Mouse (Mus musculus): ENCODE measurements at regions not wholly inside any gene's neighbourhood (a gene's known extent, or its start where the extent isn't known, plus 50 kb on each side); places are given as distances from the start of the nearest gene placed in this dataset.
A peak's percentile ranks its signal among the peaks of the same experiment; 100 is the strongest.

DNA sequence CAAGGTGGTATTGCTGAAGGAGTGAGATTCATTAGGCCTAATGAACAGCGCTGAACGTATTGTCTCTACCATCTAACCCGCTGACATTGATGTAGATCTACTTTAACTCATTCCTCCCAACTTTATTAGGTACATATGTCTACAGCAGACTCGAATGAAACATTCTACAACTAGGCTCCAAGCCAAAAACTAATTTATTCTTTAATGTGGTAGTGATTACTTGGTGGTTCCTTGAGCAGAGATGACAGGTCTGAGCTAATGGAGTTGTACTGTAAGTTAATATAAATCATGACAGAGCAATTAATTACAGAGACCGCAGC, 271.2 kb downstream of the Etnk1 start:
- Histone ChIP-seq H3K36me3 (ENCODE audit: control insufficient read depth, insufficient read depth, low read length) (no peaks in the 10 kb centered on the region), H3K9ac (ENCODE audit: low read depth, low read length) (no peak overlapping the region), H3K4me2 (ENCODE audit: low read length) (no peak overlapping the region), H3K27me3 (replicated peaks; ENCODE audit: control insufficient read depth, insufficient read depth, low read length) (no peaks in the 10 kb centered on the region), H3K4me1 (ENCODE audit: control insufficient read depth, insufficient read depth, low read depth, low read length) (peaks cover 4% of the 10 kb centered on the region; the same call in 1 of the 2 replicates), H3K4me3 (ENCODE audit: low read length) (no peak overlapping the region), H3K9me3 (ENCODE audit: control insufficient read depth, low read length) (no peaks in the 10 kb centered on the region), H3K27ac (ENCODE audit: low read depth, low read length) (no peak overlapping the region)
- ATAC-seq = peak; percentile 74
- 52% methylated on average over 5 of the region's 5 CpGs for WGBS

DNA sequence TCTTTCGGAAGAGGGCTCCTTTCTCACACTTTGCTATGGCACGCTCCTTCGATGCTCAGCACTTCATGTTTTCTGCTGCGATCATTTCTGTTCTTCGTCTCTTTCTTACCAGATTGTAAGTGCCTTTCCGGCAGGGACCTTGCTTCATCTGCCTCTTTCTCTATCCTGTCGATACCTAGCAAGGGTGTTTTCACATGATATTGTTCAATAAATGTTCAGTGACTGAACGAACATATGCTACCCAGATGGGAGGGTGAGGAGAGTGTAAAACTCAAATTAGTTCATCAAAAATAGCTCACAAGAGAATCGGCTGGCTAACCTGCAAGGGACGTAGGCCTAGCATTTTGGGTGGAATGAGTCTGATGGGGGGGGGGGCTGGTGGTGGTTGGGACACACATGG, 272.5 kb downstream of the Etnk1 start:
- H3K36me3 ChIP-seq (ENCODE audit: control insufficient read depth, insufficient read depth, low read length) = no peaks in the 10 kb centered on the region
- peaks cover 4% of the 10 kb centered on the region; the same call in 1 of the 2 replicates for H3K4me1 ChIP-seq (ENCODE audit: control insufficient read depth, insufficient read depth, low read depth, low read length)
- 83% methylated on average over 10 of the region's 10 CpGs for WGBS
- H3K27me3 ChIP-seq (replicated peaks; ENCODE audit: control insufficient read depth, insufficient read depth, low read length) = no peaks in the 10 kb centered on the region
- no peak overlapping the region for H3K9ac ChIP-seq (ENCODE audit: low read depth, low read length)
- H3K9me3 ChIP-seq (ENCODE audit: control insufficient read depth, low read length) = no peaks in the 10 kb centered on the region
- H3K4me2 ChIP-seq (ENCODE audit: low read length) = no peak overlapping the region
- no peak for ATAC-seq
- H3K27ac ChIP-seq (ENCODE audit: low read depth, low read length) = no peak overlapping the region
- H3K4me3 ChIP-seq (ENCODE audit: low read length) = no peak overlapping the region

DNA sequence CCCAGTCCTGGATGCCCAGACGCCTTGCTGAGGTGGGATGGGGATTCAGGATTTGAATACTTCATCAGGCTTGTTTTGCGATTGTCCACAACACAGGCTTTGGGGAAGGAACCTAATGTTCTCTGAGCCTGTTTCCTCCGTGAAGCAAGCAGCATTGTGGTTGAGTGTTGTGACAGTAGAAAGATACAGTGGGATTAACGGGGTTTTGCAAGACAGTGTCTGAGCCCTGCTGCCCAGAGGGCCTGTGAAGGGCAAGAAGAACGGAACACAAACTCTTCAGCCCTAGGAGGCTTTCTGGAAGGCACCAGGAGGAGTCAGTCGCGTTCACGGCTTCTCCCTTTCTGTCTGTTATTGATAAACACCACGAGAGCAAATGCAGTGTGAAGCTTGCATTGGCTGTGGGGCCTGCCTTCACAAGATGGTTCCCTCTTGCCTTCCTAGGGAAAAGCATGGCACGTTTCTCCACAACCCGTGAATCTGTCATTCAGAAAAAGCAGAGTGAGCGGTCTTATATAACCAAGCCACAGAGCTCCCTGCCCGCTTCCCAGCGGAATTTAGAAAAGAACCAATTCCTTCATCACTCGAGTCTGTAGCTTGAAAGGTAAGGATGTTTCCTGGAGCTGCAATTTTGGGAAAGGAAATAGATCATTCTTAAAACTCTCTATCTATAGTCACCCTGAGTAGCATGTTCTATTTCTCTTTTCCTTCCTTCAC, 273.4 kb downstream of the Etnk1 start:
- Histone ChIP-seq H3K27ac (ENCODE audit: low read depth, low read length) (no peak overlapping the region), H3K9ac (ENCODE audit: low read depth, low read length) (no peak overlapping the region), H3K4me2 (ENCODE audit: low read length) (no peak overlapping the region), H3K9me3 (ENCODE audit: control insufficient read depth, low read length) (no peaks in the 10 kb centered on the region), H3K4me1 (ENCODE audit: control insufficient read depth, insufficient read depth, low read depth, low read length) (peaks cover 4% of the 10 kb centered on the region; the same call in 1 of the 2 replicates), H3K27me3 (replicated peaks; ENCODE audit: control insufficient read depth, insufficient read depth, low read length) (no peaks in the 10 kb centered on the region), H3K36me3 (ENCODE audit: control insufficient read depth, insufficient read depth, low read length) (no peaks in the 10 kb centered on the region), H3K4me3 (ENCODE audit: low read length) (no peak overlapping the region)
- WGBS = 81% methylated on average over 15 of the region's 15 CpGs
- ATAC-seq = no peak

DNA sequence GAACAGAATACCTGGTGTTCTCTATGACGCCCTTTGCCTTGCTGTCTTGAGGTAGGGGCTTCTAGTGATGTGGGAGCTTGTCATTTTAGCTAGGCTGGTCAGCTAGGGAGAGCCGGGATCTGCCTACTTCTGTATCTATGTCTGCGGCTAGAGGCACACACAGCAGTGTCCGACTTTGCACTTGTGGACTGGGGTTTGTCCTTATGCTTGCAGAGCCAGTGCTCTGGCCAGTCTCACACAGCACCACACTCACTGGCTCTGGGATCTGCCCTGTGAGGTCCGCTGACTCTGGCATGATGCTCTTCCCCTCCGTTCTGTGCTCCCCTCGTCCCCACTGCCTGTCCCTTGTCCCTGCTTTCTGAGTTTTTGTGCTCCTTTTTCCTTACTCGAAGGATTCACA, 275.3 kb downstream of the Etnk1 start:
- ATAC-seq = no peak

DNA sequence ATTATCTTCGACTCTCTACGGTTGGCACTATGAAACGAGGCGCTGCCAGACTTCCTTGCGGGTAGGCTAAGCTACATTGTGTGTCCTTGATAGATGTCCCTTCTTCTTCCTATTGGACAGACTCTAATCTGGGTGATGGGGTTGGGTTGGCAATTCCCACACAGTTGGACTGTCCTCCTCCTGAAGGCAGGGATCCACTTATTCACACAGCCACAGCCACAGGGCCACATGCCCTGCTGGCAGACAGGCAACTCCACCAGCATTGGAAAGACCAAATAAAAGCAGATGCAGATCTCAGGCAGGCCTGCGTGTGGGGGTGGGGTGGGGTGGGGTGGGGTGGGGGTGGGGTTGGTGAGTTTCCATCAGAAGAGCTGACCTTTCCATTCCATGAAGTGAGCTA, 276.4 kb downstream of the Etnk1 start:
- Histone ChIP-seq H3K27ac (ENCODE audit: low read depth, low read length) (no peak overlapping the region), H3K9me3 (ENCODE audit: control insufficient read depth, low read length) (no peaks in the 10 kb centered on the region), H3K36me3 (ENCODE audit: control insufficient read depth, insufficient read depth, low read length) (no peaks in the 10 kb centered on the region), H3K4me3 (ENCODE audit: low read length) (no peak overlapping the region), H3K4me1 (ENCODE audit: control insufficient read depth, insufficient read depth, low read depth, low read length) (no peaks in the 10 kb centered on the region), H3K4me2 (ENCODE audit: low read length) (no peak overlapping the region), H3K27me3 (replicated peaks; ENCODE audit: control insufficient read depth, insufficient read depth, low read length) (no peaks in the 10 kb centered on the region), H3K9ac (ENCODE audit: low read depth, low read length) (no peak overlapping the region)
- ATAC-seq = no peak
- WGBS = 89% methylated on average over 6 of the region's 6 CpGs

More for the DNA sequence above, 275.3 kb downstream of the Etnk1 start:
- no peak overlapping the region for H3K27ac ChIP-seq (ENCODE audit: low read depth, low read length)
- H3K4me3 ChIP-seq (ENCODE audit: low read length) = no peak overlapping the region
- no peaks in the 10 kb centered on the region for H3K27me3 ChIP-seq (replicated peaks; ENCODE audit: control insufficient read depth, insufficient read depth, low read length)
- H3K4me2 ChIP-seq (ENCODE audit: low read length) = no peak overlapping the region
- H3K9me3 ChIP-seq (ENCODE audit: control insufficient read depth, low read length) = no peaks in the 10 kb centered on the region
- H3K36me3 ChIP-seq (ENCODE audit: control insufficient read depth, insufficient read depth, low read length) = no peaks in the 10 kb centered on the region
- peaks cover 2% of the 10 kb centered on the region; the same call in 1 of the 2 replicates for H3K4me1 ChIP-seq (ENCODE audit: control insufficient read depth, insufficient read depth, low read depth, low read length)
- 92% methylated on average over 8 of the region's 8 CpGs for WGBS
- H3K9ac ChIP-seq (ENCODE audit: low read depth, low read length) = no peak overlapping the region

DNA sequence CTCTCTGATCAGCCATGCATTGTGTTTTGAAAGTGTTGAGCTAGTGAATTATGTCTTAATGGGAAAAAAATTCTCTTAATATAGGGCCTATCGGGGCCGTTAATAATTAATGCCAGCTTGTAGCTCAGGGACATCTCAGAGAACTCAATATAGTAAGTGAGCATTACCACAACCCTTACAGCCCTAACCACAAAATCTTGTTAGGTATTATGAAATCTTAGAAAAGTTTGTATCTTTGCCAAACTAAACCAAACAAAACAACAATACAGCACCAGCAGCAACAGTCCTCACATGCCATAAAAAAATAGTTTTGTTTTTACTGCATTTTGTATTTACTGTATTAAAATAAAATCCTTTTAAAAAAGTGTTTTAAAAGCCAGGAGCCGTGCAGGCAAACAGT, 277.8 kb downstream of the Etnk1 start:
- Histone ChIP-seq H3K4me1 (ENCODE audit: control insufficient read depth, insufficient read depth, low read depth, low read length) (no peaks in the 10 kb centered on the region), H3K27me3 (replicated peaks; ENCODE audit: control insufficient read depth, insufficient read depth, low read length) (no peaks in the 10 kb centered on the region), H3K27ac (ENCODE audit: low read depth, low read length) (no peak overlapping the region), H3K36me3 (ENCODE audit: control insufficient read depth, insufficient read depth, low read length) (no peaks in the 10 kb centered on the region), H3K4me3 (ENCODE audit: low read length) (no peak overlapping the region), H3K4me2 (ENCODE audit: low read length) (no peak overlapping the region), H3K9me3 (ENCODE audit: control insufficient read depth, low read length) (no peaks in the 10 kb centered on the region), H3K9ac (ENCODE audit: low read depth, low read length) (no peak overlapping the region)
- no peak for ATAC-seq
- WGBS = 78% methylated on average over 3 of the region's 3 CpGs

DNA sequence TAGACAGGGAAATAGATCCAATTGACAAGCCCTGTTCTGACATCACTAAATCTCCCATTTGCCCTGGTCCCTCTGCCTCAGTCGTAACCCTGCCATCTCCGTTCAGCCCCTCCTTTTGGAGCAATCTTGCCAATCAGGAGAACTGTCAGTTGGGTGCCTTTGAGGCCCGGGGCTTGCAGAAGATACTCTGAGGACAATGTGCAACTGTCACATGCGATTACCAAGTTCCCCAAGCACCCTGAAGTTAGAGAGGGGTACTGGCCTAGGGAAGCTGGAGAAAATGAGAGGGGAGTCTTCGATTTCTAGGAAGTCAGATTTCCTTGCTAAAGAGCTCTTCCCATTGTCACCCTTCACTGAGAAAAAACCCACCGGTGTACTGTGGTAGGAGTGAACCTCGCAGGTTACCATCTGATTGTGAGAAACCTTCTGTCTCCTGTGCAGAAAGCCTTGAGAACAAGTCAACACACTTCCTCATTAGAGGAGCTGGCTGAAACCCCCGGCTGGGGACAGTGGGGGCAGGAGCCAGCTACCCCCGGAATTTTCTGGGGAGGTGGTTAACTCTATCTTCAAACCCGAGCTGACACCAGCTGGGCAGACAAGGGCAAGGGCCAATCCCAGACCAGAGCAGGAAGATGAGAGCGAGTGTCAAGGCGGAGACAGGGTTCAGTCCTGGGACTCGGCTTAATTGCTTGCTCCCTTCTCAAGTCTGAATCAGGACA, 279.0 kb downstream of the Etnk1 start:
- no peaks in the 10 kb centered on the region for H3K36me3 ChIP-seq (ENCODE audit: control insufficient read depth, insufficient read depth, low read length)
- no peaks in the 10 kb centered on the region for H3K9me3 ChIP-seq (ENCODE audit: control insufficient read depth, low read length)
- no peak overlapping the region for H3K9ac ChIP-seq (ENCODE audit: low read depth, low read length)
- H3K4me3 ChIP-seq (ENCODE audit: low read length) = no peak overlapping the region
- WGBS = 85% methylated on average over 13 of the region's 13 CpGs
- no peak overlapping the region for H3K27ac ChIP-seq (ENCODE audit: low read depth, low read length)
- no peaks in the 10 kb centered on the region for H3K4me1 ChIP-seq (ENCODE audit: control insufficient read depth, insufficient read depth, low read depth, low read length)
- ATAC-seq = no peak
- no peak overlapping the region for H3K4me2 ChIP-seq (ENCODE audit: low read length)
- H3K27me3 ChIP-seq (replicated peaks; ENCODE audit: control insufficient read depth, insufficient read depth, low read length) = no peaks in the 10 kb centered on the region

DNA sequence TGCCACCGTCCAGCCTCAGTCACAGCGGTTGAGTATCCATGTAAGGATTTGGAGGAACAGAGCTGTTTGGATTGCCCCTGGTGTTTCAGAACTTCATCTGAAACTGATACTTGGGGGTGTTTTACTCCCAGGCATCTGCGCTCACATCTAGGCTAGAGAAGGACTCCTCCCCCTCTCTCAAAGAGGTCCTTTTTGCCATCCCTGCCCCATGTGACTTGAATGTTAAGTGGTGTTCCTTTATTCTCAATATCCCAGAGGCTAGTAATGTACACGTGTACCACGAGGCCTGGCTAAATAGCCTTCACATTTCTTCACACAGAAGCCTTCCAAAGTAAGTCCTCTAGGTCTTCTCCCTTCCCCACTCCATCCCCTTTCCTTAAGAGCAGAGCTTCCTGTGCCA, 280.0 kb downstream of the Etnk1 start:
- no peak for ATAC-seq
- H3K27ac ChIP-seq (ENCODE audit: low read depth, low read length) = no peak overlapping the region
- H3K36me3 ChIP-seq (ENCODE audit: control insufficient read depth, insufficient read depth, low read length) = no peaks in the 10 kb centered on the region
- no peak overlapping the region for H3K4me2 ChIP-seq (ENCODE audit: low read length)
- no peaks in the 10 kb centered on the region for H3K27me3 ChIP-seq (replicated peaks; ENCODE audit: control insufficient read depth, insufficient read depth, low read length)
- H3K9ac ChIP-seq (ENCODE audit: low read depth, low read length) = no peak overlapping the region
- H3K4me1 ChIP-seq (ENCODE audit: control insufficient read depth, insufficient read depth, low read depth, low read length) = no peaks in the 10 kb centered on the region
- WGBS = 68% methylated on average over 5 of the region's 5 CpGs
- H3K9me3 ChIP-seq (ENCODE audit: control insufficient read depth, low read length) = no peaks in the 10 kb centered on the region
- H3K4me3 ChIP-seq (ENCODE audit: low read length) = no peak overlapping the region

DNA sequence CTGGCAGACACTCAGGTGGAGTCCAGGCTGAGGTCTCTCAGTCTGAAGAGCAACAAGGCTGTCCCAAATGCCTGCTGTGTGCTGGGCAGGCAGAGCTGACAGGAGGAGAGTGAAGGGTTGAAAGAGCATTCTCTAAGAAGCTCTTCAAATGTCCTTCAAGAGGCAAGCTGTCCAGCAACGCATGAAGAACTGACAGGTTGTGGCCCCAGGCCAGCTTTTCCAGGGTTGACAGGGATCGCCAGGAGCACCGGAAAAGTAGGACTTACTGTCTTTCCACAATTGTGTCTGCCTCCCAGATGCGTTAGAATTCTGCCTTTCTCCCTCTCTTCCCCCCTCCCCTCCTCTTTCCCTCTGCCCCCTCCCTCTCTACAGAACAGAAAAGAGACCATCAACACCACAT, 282.1 kb downstream of the Etnk1 start:
- Histone ChIP-seq H3K9me3 (ENCODE audit: control insufficient read depth, low read length) (no peaks in the 10 kb centered on the region), H3K36me3 (ENCODE audit: control insufficient read depth, insufficient read depth, low read length) (no peaks in the 10 kb centered on the region), H3K27me3 (replicated peaks; ENCODE audit: control insufficient read depth, insufficient read depth, low read length) (no peaks in the 10 kb centered on the region), H3K9ac (ENCODE audit: low read depth, low read length) (no peak overlapping the region), H3K4me3 (ENCODE audit: low read length) (no peak overlapping the region), H3K27ac (ENCODE audit: low read depth, low read length) (no peak overlapping the region), H3K4me1 (ENCODE audit: control insufficient read depth, insufficient read depth, low read depth, low read length) (no peaks in the 10 kb centered on the region), H3K4me2 (ENCODE audit: low read length) (no peak overlapping the region)
- 76% methylated on average over 4 of the region's 4 CpGs for WGBS
- no peak for ATAC-seq
